Mouse (Mus musculus) embryo, embryonic 9.5 days (tissue): ENCODE results near the gene Blcap.

Source experiments
- DNase-seq: peaks from one replicate; pipeline ENCODE4 v3.0.0-alpha.2; 2017; ENCODE audit errors: extremely low spot score

Blcap gene

GRCm38 (mm10) chr2:157519452-157519851 lies 51.6 kb downstream of the Blcap start:
- no peak for DNase-seq

- no peak for DNase-seq
These were observed 52.6 kb downstream of the Blcap start for GRCm38 (mm10) chr2:157518451-157518850.

DNA sequence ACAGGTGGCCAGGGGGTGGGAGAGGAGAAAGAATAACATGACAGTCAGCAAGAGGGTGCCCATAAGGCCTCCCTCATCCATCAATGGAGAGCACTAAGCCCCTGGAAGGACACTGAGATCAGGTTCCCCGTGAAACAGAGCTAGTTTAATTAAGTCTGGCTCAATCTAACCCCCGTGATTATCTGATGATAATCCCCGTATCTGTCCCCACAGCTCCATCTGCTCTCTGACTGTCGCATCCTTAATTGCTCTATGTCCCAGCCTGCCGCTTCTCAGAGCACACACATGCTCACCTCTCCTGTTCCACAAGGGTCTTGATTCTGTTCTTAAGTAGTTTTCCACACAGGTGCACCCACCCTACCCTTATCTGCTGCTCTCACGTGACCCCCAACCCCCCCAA lies 53.5 kb downstream of the Blcap start:
- no peak for DNase-seq

DNA sequence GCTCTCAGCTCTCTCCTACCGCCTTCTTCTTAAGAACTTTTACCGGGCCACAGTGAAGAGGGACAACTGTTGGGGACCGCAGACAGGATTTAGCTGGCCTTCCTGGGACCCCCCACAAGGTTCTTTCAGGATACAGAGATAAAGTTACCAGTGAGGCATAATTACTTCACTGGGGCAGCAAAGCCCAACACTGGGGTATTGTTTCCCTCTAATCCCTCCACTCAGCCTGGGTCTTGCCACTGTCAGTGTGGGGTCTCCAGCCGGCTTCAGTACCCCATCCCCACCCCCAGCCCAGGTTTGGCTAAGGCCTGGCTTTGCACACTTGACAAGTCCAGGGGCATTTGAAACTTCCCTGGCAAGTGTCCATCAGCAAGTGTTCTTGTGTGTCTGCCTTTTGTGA lies 56.7 kb downstream of the Blcap start:
- peak; percentile 41 for DNase-seq

DNA sequence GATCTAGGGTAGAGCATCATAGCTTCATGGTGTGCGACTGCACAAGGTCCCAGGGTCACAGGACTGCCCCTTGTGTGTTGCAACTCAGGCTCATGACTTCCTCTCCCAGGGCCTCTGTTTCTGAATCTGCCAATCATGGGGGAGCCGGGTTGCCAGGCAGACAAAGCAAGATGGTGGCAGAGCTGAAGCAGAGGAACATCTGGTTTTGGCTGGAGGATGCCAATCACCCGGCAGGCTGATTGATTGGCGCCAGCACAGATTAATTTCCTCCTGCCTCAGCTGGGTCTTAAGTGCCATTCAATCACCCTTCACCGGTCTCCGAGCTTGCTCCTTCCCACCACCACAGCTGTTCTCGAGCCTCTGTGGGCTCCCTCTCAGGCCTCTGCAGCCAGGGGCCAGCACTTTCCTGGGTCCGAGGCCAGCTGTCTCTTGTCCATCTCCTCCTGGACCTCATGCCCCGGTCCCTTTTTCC lies 57.3 kb downstream of the Blcap start:
- DNase-seq = peak; percentile 43

DNA sequence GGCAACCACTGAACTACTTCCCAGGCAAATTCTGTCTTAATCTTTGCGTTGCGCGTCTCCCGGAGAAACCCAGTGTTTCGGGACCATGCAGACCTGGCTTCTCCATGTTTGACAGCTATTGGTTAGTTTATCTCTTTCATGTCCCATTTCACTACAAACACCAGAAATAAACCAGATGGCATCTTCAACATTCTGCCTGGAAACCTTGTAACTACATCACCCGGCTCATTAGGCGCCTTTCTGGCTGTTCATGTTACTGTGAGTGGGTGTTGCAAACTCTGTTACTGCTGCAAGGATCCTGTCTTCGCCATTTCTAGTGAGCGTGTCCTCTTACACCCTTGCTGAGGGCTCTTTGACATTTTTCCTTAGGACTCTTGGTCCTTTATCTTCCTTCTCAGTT lies 58.2 kb downstream of the Blcap start:
- DNase-seq = no peak

- DNase-seq = no peak
These were observed 61.0 kb downstream of the Blcap start for GRCm38 (mm10) chr2:157510031-157510430.

DNA sequence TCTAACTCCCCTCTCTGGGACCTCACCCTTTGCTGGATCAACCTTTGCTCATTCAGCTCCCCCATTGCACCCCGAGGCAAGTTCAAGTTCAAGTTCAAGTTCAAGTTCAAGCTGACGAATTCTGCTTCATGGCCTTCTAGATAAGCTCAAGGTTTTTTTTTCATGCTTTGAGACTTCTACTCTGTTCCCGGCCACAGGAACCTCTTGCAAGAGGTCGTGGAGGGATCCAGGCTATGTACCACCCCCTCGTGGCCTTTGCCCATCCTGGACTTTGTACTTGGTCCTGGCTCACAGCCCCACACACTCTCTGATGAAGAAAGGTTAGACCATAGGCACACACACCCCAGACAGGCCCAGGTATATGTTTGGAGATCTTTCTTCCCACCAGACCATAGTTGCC lies 61.9 kb downstream of the Blcap start:
- DNase-seq = no peak

- no peak for DNase-seq
These were observed 64.3 kb downstream of the Blcap start for GRCm38 (mm10) chr2:157506779-157507178.
